In the genomic region with DNA sequence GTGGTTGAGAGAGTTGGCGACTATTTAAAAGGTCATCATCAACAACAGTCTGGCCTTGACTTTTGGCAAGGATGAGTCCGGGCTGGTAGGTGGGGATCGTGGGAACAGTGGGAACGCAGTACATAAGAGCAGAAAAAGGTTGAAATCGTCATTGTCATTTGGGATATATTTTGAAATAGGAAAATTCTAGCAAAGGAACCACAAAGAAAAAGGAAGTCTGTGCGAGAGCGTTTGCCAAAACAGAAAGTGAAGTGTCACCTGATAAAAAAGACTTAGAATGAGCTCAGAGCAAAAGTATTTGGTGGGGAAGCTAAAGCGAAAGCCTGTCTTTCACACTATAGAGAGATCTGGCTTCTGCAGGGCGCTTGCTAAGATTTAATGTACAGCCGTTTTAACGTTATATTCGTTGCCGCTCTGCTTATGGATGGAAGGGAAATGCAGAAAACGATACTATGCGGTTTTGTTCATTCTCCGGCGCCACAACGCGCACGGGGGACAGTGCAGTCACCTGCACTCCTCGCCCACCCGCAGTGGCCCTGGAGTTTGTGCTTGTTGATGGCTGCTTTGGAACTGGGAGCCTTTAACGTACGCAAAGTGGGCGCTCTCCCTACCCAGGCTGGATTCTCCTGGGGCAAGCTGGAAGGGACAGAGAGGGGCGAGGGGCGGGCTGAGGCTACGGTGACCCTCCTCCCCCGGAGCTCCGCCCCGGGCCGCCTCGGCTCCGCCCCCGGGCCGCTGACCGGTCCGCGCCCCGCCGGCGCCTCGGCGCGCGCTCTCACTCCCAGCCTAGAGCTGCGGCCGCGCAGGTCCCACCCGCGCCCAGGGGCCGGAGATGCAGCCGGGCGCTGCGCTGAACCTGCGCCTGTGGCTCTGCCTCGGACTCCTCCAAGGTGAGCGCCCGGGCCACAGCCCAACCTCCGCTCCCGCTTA, we compare ENCODE assay signal across 8 mouse cellular contexts. TPM values are rescaled to one million over a fixed set of nuclear protein-coding genes. Genes with fewer than 3 reads are reported as not detected.
DNase-seq lines count a peak whose midpoint lies in the region; ATAC-seq and TF ChIP-seq lines count a peak whose summit lies in the region.
"Not testable (repeated sequence)": the region's sequence is repeated elsewhere in the genome, so short reads cannot be mapped to it uniquely, and the experiment has no call there.

A gene (plus strand): TSS at position 326 of the 930 bp plus-strand sequence.

- WGBS in embryonic facial prominence, embryonic 10.5 days: 5% methylated on average over 61 of the region's 61 CpGs
- WGBS in hindbrain, embryonic 12.5 days: 6% methylated on average over 50 of the region's 61 CpGs
- 2% methylated on average over 54 of the region's 61 CpGs for WGBS in lung, adult 2 months
- 6% methylated on average over 34 of the region's 61 CpGs for WGBS in midbrain, embryonic 16.5 days

- not testable (repeated sequence) for H3K9me3 ChIP-seq in embryonic facial prominence, embryonic 10.5 days; hindbrain, embryonic 12.5 days (replicated peaks); midbrain, embryonic 16.5 days (replicated peaks; ENCODE audit: control insufficient read depth, low read length, poor library complexity, severe bottlenecking)

- H3K9ac ChIP-seq in hindbrain, embryonic 12.5 days: not testable (repeated sequence)
- peak within 1 kb of the TSS; percentile 41 for H3K9ac ChIP-seq in midbrain, embryonic 16.5 days (ENCODE audit: low read depth, low read length)

- peak; percentile 64 for DNase-seq in ZHBTc4 (ENCODE audit: low read depth, low spot score)
- DNase-seq in embryonic facial prominence, embryonic 10.5 days (ENCODE audit: low spot score): peak; percentile 61
- DNase-seq in heart, adult 18-20 months: peak; percentile 52 to 54
- DNase-seq in kidney, postnatal 25 days: peak; percentile 33 to 64
- DNase-seq in lung, adult 2 months: peak; percentile 29
- peak; percentile 46 for DNase-seq in testis, postnatal 10 days (ENCODE audit: low spot score)

- TF ChIP-seq CTCF in lung, adult 2 months (IDR thresholded peaks at IDR 0.05; ENCODE audit: insufficient read depth, low read length): not testable (repeated sequence)

- peak; percentile 70 for ATAC-seq in hindbrain, embryonic 12.5 days (ENCODE audit: low FRiP score)
- peak; percentile 70 for ATAC-seq in midbrain, embryonic 16.5 days

- peak within 1 kb of the TSS; percentile 59 for H3K4me3 ChIP-seq in embryonic facial prominence, embryonic 10.5 days
- peak within 1 kb of the TSS; percentile 45 for H3K4me3 ChIP-seq in hindbrain, embryonic 12.5 days
- peak within 1 kb of the TSS; percentile 65 for H3K4me3 ChIP-seq in lung, adult 2 months (replicated peaks; ENCODE audit: extremely low read depth, low read depth, low read length)
- peak within 1 kb of the TSS; percentile 42 for H3K4me3 ChIP-seq in midbrain, embryonic 16.5 days (ENCODE audit: low read depth, low read length)

- peaks cover 16% of the 10 kb centered on the region for H3K4me1 ChIP-seq in embryonic facial prominence, embryonic 10.5 days
- not testable (repeated sequence) for H3K4me1 ChIP-seq in hindbrain, embryonic 12.5 days; lung, adult 2 months (ENCODE audit: control insufficient read depth, insufficient read depth, low read length); midbrain, embryonic 16.5 days (ENCODE audit: control insufficient read depth, insufficient read depth, low read length)

- H3K27me3 ChIP-seq in embryonic facial prominence, embryonic 10.5 days (replicated peaks; ENCODE audit: low read depth, poor library complexity, severe bottlenecking): peaks cover 77% of the 10 kb centered on the region
- peaks cover 59% of the 10 kb centered on the region for H3K27me3 ChIP-seq in hindbrain, embryonic 12.5 days
- peaks cover 11% of the 10 kb centered on the region for H3K27me3 ChIP-seq in midbrain, embryonic 16.5 days (ENCODE audit: control insufficient read depth, insufficient read depth, low read depth, low read length)

- 0 out of 2 replicates have a peak, but pooled peaks have one; percentile 16 for TF ChIP-seq POLR2A in lung, adult 2 months (IDR thresholded peaks at IDR 0.05; ENCODE audit: borderline replicate concordance, extremely low read depth, low read depth, low read length)

- H3K4me2 ChIP-seq in hindbrain, embryonic 12.5 days (replicated peaks): peak within 1 kb of the TSS; percentile 70
- H3K4me2 ChIP-seq in midbrain, embryonic 16.5 days (ENCODE audit: low read length): peak within 1 kb of the TSS; percentile 71

- not testable (repeated sequence) for H3K27ac ChIP-seq in embryonic facial prominence, embryonic 10.5 days (replicated peaks); hindbrain, embryonic 12.5 days; midbrain, embryonic 16.5 days (ENCODE audit: low read length)

- not testable (repeated sequence) for H3K36me3 ChIP-seq in embryonic facial prominence, embryonic 10.5 days (replicated peaks); hindbrain, embryonic 12.5 days; midbrain, embryonic 16.5 days (ENCODE audit: control insufficient read depth, insufficient read depth, low read length)

RNA-seq across cellular contexts. Expression of the gene that starts here (rescaled TPM):
- 5.6 and 6.0 TPM in 2 replicates for polyA plus RNA-seq in embryonic facial prominence, embryonic 10.5 days (2016; fragmentation: Nextera tagmentation; extraction: Ambion mirVana)
- 10 to 100 TPM; 11.0 TPM for total RNA-seq in heart, adult 18-20 months (2021)
- polyA plus RNA-seq in hindbrain, embryonic 12.5 days (2016; fragmentation: Nextera tagmentation; extraction: Ambion mirVana): 3.3 and 4.0 TPM in 2 replicates
- 28.0 and 32.0 TPM in 2 replicates for polyA plus RNA-seq in lung, adult 2 months (2012; rRNA removed)
- 1.6 TPM in 2 replicates for polyA plus RNA-seq in midbrain, embryonic 16.5 days (2015; fragmentation: Nextera tagmentation; extraction: Ambion mirVana)
